Mouse (Mus musculus) T-helper 17 cell (primary cell): ENCODE measurements at regions not wholly inside any gene's neighbourhood (a gene's known extent, or its start where the extent isn't known, plus 50 kb on each side); places are given as distances from the start of the nearest gene placed in this dataset.

Experiments used
- in situ Hi-C, 2 experiments: fragments of 300-600 bp; cut with MboI, MseI; formaldehyde crosslinking; loops; 1 replicate in 1 of 2; 2 replicates in 1 of 2; pipeline ENCODE4 v1.15.1; 2025; ENCODE audit warnings: high pct_unique_total_duplicates in 2 of 2

- in situ Hi-C loops: loop anchor here (5.0 to 10.0 kb wide), 4 partner anchors 71 to 276 kb away; partner anchors contain the start of gene Tnfaip3 (in 1 of the 2)
Measured at GRCm38 (mm10) chr10:19188082-19188742, 168.1 kb upstream of the Olig3 start.

DNA sequence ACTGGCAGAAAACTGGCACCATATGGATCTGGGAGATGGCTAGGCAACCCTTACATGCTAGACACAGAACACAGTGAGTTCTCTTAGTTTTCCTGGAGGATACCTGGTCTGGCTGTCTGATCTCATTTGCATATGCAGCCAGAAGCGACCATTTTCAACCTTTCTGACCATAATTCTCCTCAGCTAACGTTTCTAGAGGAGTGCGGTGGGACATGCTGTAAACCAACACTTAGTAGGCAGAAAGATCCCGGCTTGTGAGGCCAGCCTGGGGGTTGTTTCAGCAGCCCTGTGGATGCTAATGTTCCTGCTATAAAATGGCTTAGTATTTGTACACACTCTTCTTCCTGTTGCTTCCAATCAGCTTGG lies 168.6 kb upstream of the Olig3 start:
- in situ Hi-C loops: loop anchor here (5.0 to 10.0 kb wide), 4 partner anchors 70 to 275 kb away; partner anchors contain the start of gene Tnfaip3 (in 1 of the 2)

DNA sequence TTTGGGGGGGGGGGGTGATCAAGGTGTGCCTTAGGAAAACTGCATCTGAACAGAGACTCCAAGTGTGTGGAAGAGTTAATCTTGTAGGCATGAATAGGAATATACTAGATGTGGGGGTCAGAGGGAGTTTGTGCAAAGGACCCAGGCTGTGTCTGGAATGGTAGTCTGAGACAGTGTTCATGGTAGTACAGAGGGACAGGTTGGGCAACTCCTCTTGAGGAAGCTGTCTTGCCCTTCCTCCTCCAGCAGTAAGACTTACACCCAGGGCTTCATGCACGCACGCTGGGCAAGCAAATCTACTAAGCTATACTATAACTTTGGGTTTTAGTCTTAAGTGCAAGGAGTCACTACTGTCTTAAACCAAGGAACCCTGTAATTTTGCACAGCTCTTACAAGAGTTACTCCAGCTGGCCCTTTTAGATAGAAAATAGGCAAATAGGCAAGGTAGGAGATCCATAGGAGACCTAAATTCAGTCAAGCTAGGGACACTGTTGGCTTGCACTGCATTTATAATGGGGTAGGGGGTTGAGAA lies 169.2 kb upstream of the Olig3 start:
- in situ Hi-C loops: loop anchor here (5.0 to 10.0 kb wide), 4 partner anchors 70 to 275 kb away; partner anchors contain the start of gene Tnfaip3 (in 1 of the 2)

DNA sequence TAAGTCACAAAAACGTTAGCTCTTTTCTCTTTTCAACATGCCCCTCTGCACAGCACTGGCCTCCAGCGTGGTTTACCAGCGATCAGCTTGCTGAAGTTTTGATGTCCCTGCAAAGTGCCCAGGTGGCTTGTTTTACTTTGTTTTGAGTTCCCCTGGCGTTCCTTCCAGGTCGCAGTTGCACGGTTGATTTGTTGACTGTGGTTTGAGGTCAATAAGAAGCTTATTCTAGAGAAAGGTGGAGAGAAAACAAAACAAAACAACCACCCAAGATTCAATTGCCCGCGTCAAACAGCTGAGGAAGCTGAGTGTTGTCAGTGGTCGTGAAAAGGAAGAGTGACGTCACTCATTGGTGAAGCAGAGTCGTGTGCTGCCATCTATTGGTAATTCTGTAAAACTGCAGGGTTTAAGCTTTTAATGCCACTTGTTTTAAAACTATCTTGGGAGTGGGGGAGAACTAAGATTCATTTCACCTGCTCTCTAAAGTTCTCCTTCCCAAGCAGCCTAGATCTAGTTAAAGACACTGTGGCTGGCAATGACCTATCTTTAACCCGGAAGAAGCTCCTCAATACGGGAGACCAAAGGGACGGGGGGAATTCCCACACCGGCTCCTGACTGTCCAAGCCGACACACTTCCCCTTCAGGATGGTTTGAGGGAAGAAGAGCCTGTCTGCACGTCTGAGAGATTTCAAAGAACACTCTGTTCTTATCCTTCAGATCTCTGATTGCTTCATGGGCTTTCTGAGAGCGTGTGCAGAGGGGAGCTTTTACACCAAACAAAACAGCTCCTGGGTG lies 170.3 kb upstream of the Olig3 start:
- in situ Hi-C loops: loop anchor here (5.0 to 10.0 kb wide), 4 partner anchors 69 to 274 kb away; partner anchors contain the start of gene Tnfaip3 (in 1 of the 2)

- in situ Hi-C loops: loop anchor here (5.0 to 10.0 kb wide), 5 partner anchors 68 to 273 kb away; partner anchors contain the start of gene Tnfaip3 (in 1 of the 2)
Measured at GRCm38 (mm10) chr10:19184886-19185285, 169.4 kb upstream of the Tnfaip3 start.

- in situ Hi-C loops: loop anchor here in 1 of 2 experiments (5.0 kb wide), 1 partner anchor 161 kb away; the partner anchor contains the start of gene Tnfaip3
Measured at GRCm38 (mm10) chr10:19177895-19178294, 162.4 kb upstream of the Tnfaip3 start.

DNA sequence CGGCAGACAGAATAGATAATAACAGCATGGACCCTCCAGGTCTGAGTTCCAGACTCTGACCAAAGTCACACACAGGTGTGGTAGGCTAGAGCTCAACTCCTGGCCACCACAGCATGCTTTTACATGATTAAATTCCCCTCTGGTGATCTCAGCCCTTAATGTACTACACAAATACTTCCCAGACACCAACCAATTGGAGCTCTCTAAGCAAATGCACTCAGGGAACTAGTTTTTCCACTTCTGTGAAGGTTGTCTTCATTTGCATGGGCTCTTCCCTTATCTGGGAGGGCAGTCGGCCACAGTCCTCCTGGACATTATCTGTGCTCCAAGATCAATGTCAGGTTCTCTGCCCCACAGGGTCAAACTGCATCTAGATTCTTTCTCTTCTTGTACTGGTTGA lies 162.0 kb upstream of the Tnfaip3 start:
- in situ Hi-C loops: loop anchor here in 1 of 2 experiments (5.0 kb wide), 1 partner anchor 160 kb away; the partner anchor contains the start of gene Tnfaip3

- in situ Hi-C loops: loop anchor here in 1 of 2 experiments (5.0 kb wide), 1 partner anchor 159 kb away; the partner anchor contains the start of gene Tnfaip3
Measured at GRCm38 (mm10) chr10:19176249-19176648, 160.8 kb upstream of the Tnfaip3 start.

DNA sequence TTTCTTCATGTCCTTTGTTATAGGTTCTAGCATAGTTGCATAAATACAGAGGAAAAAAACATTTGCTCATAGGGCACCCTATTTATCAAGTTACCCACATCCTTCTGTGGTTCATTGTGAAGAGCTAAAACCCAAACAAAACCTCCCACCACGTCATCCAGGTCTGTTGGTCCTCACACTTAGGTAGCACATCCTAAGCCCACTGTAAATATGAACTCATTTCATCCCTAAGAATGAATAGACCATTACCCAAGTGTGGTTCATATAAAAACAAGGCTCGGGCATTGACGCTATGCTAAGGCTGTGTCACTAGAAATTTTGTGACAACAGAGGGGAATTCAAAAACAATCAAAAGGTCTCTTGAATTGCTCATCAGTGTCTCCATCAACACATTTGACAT lies 156.4 kb upstream of the Tnfaip3 start:
- in situ Hi-C loops: no loop called here

DNA sequence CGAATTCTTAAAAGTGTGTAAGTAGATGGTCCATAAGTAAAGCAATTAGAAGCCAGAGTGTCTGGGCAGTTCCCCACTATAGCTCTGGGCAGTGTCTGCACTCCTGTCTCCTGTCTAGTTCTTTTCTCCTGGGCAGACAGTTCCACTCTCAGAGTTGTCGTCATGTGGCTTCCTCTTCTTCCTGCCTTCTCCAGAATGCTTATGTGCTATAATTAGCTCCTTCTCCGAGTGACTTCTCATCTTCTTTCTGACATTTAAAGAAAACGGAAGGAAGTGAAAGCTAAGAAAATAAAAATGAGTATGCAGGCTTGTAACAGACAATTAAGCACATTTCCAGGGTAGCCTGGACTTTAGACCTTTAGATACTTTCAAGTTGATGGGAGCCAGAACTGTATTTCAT lies 155.1 kb upstream of the Tnfaip3 start:
- in situ Hi-C loops: no loop called here

- in situ Hi-C loops: no loop called here
Measured at GRCm38 (mm10) chr10:19169272-19169671, 153.8 kb upstream of the Tnfaip3 start.

DNA sequence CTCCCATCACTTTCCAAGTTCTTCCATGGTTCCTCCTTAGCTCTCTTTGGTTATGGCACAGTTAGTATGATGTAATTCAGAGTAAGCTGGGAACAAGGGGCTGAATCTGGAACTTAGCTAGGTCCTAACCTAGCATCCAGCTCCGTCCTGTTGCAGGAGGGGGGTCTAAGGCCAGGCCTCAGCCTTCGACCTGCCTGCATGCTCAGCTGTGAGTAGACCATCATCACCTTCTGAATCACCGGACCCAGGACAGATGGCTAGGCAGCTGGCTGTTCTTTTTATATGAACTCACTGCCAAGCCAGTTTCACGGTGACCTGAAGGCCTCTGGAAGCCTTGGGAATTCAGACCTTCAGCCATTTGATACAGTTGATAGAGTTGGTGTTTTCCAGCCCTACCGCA lies 152.9 kb upstream of the Tnfaip3 start:
- in situ Hi-C loops: no loop called here

GRCm38 (mm10) chr10:19167641-19168271 lies 152.3 kb upstream of the Tnfaip3 start:
- in situ Hi-C loops: no loop called here

- in situ Hi-C loops: no loop called here
Measured at GRCm38 (mm10) chr10:19167101-19167500, 151.6 kb upstream of the Tnfaip3 start.

GRCm38 (mm10) chr10:19162104-19162503 lies 146.6 kb upstream of the Tnfaip3 start:
- in situ Hi-C loops: no loop called here

GRCm38 (mm10) chr10:19161149-19161548 lies 145.7 kb upstream of the Tnfaip3 start:
- in situ Hi-C loops: no loop called here

DNA sequence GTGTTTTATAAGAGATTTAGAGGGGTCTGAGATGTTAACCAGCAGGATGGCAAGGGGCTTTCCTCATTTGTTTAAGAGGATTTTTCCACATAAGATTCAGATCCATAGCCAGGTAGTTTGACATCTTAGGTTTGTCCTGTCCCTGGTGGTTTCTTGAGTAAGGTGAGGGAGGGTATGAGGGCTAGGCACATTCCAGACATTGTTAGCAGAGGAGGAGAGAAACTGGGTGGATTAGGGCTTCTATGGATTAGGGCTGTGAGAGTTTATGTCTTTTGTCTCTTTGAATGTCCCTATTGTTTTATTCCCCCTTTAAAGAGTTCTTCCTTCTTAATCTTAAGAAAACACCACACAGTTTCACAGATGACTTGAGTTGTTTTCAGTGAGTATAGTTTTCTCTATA lies 138.6 kb upstream of the Tnfaip3 start:
- in situ Hi-C loops: loop anchor here in 1 of 2 experiments (10.0 kb wide), 1 partner anchor 1699 kb away; no protein-coding TSS in a partner anchor

- in situ Hi-C loops: loop anchor here in 1 of 2 experiments (10.0 kb wide), 1 partner anchor 1698 kb away; no protein-coding TSS in a partner anchor
Measured at GRCm38 (mm10) chr10:19152773-19153172, 137.3 kb upstream of the Tnfaip3 start.

GRCm38 (mm10) chr10:19150766-19151165 lies 135.3 kb upstream of the Tnfaip3 start:
- in situ Hi-C loops: loop anchor here in 1 of 2 experiments (10.0 kb wide), 1 partner anchor 1696 kb away; no protein-coding TSS in a partner anchor

DNA sequence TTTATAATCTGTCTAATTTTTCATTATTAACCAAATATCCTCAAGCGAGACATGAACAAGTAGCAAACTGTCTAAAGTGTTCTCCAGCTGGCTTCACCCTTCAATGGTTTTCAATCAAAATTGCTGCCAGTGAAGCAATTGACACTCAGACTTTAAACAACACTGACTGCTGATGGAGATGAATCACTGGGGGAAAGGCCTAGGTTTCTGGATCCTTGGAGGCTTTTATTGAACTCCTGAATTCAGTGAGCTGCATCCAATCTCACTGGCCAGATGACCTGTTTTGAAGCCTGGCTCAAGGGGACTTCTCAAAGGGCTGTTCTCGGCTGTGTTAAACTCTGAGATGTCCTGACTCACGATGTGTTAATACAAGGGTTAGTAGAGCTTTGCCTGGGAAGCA lies 134.5 kb upstream of the Tnfaip3 start:
- in situ Hi-C loops: loop anchor here in 1 of 2 experiments (10.0 kb wide), 1 partner anchor 1695 kb away; no protein-coding TSS in a partner anchor
